Mouse (Mus musculus) retina, postnatal 7 days (tissue): ENCODE measurements around the gene Arf1.
A peak's percentile ranks its signal among the peaks of the same experiment; 100 is the strongest.

Source experiments
- DNase-seq: peaks from one replicate; pipeline ENCODE4 v3.0.0-alpha.2; 2012; ENCODE audit warnings: low read depth, low spot score

Gene Arf1

DNA sequence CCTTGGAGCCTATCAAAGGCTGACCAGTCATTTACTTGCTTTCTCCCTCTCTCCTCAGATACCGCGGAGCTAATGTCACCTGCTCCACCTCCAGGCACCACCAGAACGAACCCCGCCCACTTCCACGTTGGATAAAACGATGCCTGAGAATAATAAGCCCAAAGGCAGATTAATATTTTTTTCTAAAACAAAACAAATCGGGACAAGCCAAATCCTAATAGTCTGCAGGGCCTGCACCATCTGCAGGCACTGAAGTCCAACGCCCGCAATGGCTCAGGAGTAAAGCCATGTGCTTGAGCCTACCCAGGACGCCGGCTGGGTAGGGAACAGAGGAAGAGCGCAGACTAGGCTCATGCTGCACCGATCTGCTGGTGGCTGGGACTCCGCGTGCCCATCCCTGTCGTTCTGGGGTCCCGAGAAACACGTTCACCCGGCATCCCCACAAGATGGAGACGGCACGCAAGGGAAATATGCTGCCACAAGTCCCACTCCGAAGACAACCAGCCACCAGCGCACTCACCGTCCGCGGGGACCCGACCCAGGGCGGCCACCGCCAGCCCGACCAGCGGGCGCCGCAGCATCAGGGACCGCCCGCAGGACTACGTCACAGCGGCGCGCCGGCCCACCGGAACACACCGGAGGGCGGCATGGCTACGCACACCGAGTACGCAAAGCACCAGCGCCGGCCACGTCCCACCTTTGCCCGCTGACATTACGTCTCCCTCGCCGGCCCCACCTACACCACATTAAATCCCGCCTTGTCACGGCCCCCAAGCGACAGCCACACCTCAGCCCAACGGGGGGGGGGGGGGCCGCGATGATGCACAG lies 36.6 kb downstream of the Arf1 start:
- peak; percentile 72 for DNase-seq

- no peak for DNase-seq
Observed at GRCm38 (mm10) chr11:59187706-59188105, 40.4 kb downstream of the Arf1 start.

- DNase-seq = no peak
Observed at GRCm38 (mm10) chr11:59185490-59185889, 42.6 kb downstream of the Arf1 start.

- no peak for DNase-seq
Observed at GRCm38 (mm10) chr11:59183821-59184220, 44.2 kb downstream of the Arf1 start.

- no peak for DNase-seq
Observed at GRCm38 (mm10) chr11:59182864-59183331, 45.2 kb downstream of the Arf1 start, which contains the start of gene Gjc2. Gjc2 (minus strand) TSS chr11:59183213.

- no peak for DNase-seq
Observed at GRCm38 (mm10) chr11:59176921-59177320, 51.1 kb downstream of the Arf1 start.

GRCm38 (mm10) chr11:59176475-59176874 lies 51.6 kb downstream of the Arf1 start:
- DNase-seq = no peak

GRCm38 (mm10) chr11:59174189-59174838 lies 53.8 kb downstream of the Arf1 start:
- no peak for DNase-seq

- no peak for DNase-seq
Observed at GRCm38 (mm10) chr11:59170549-59170948, 57.5 kb downstream of the Arf1 start.

DNA sequence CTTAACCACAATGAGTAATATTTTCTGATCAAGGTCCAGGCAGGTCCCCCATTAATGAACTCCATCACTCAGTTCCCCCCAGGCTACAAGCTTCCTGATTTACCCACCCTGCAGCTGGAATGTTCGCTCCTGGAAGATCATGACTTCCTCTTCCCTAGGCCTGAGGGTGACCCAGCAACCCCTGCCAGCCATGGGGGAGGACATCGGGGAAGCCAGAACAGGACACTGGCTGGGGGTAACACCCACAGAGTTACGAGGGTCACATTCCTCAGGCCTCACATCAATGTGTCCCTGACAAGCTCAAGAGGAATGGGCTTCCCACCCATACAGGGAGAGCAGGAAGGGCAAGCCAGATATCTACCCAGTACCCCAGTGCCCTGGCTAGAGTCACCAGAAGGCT lies 58.3 kb downstream of the Arf1 start:
- no peak for DNase-seq

- DNase-seq = no peak
Observed at GRCm38 (mm10) chr11:59165616-59166241, 62.3 kb downstream of the Arf1 start.

DNA sequence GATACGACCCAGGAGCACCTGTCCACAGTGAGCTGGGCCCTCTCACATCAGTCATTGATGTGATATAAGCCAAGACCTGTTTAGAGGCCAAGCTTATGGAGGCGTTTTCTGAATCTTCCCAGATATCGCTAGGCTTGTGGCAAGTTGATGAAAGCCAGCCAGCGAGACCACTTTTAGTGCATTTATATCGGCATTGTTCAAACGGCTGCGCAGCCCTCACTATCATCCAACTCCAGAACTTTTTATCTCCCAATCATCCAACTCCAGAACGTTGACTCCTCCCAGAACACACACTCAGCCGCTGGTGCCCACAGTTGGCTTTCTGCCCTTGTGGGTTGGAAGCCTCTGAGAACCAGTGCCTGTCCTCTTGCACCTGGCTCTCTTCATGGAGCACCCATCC lies 63.7 kb downstream of the Arf1 start:
- no peak for DNase-seq

DNA sequence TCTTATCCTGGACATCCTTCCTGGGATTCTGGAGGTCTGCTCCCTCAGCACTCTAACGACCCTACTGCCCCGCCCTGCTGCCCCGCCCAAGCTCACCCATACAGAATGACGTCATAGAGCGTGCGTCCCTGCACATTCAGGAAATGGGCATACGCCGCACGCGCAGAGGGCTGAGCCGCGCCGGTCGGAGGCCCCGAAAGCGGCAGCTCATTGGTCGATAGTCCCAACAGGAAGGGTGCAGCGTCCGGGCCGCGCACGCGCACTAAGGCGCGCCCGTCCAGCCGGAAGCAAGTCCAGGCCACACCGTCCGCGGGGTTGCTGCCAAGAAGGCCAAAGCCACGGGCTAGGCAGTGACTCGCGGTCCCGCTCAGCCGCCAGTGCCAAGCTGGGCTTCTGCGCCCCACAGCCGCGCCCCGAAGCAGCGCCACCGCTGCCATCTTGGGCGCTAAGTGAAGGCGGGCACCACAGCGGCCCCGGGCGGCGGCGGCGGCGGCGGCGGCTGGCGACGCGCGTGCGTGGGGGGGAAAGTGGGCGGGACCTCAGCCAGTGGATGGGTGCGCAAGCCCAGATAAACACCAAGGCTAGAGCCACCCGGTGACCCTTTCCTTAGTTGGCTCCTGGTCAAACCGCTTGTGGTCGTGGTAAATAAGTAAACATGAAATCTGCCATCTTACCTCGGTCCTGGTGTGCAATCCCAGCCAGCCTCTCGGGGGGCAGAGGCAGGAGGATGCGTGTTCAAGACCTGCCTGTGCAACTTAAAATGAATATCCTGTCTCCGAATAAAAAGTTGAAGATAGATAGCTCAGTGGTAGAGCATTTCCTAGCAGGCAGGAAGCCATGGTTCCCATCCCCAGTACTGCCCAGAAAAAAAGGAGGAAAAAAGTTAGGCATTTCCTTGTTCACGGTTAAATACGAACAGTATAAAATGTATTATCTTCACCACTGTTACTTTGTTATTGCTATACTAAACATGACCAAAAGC lies 64.5 kb downstream of the Arf1 start, which contains the start of gene Iba57:
TSS of gene Iba57 (minus strand) at position 485 of the 982 bp plus-strand sequence.
- DNase-seq = peak; percentile 94

DNA sequence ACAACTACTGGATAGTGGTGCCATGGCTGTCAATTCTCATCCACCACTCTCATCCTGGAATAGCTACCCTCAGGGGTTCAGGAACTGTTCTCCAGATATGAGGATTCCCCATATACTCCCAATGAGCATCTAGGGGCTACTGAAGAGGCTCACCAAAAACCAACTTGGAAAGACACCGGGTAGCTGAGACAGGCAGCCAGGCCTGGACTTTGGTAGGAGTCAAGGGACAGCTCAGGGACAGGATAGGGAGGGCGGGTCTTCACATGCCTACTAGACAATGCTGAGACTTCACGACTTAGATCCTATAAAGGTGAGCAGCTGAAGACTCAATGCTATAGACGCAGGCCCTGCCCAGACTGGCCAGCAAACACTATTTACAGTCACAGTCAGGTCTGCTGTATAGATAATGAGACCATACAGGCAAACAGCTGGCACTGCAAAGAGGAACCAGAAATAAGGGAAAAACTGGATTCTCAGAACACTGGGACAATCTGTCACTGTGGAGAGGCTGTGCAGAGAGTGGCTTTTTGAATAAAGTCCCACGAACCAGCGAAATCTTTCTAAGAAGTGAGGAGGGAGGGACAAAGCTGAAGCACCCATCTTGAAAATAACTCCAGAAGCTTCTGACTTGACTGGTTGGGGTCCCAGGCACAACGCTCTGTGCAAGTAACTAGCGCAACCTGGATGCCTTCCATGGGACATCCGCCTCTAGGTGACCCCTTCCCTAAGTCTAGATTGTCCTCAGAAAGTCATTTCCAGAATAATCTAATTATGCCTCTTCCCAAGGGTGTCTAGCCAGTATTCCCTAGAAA lies 65.4 kb downstream of the Arf1 start:
- DNase-seq = no peak
